Mouse (Mus musculus) heart, adult 2 months (tissue): ENCODE data around the gene Tdrd12. TPM values are rescaled to one million over a fixed set of nuclear protein-coding genes. Genes with fewer than 3 reads are reported as not detected.

Source experiments
- DNase-seq, 2 experiments: peaks; one replicate each; pipeline ENCODE4 v3.0.0; 2021
- H3K27ac ChIP-seq: fragments of 200-600 bp; 2 replicates; pipeline ENCODE4 v1.8.1; 2022
- H3K27me3 ChIP-seq: fragments of 200-500 bp; 2 replicates; pipeline ENCODE4 v1.6.1; 2012; ENCODE audit warnings: mild to moderate bottlenecking, low read length, inconsistent platforms, mixed read lengths; ENCODE audit not compliant: control insufficient read depth, insufficient read depth
- H3K36me3 ChIP-seq: fragments of 200-500 bp; 2 replicates; pipeline ENCODE4 v1.6.1; 2012; ENCODE audit warnings: low read length, inconsistent platforms; ENCODE audit not compliant: control insufficient read depth, insufficient read depth
- H3K4me1 ChIP-seq: fragments of 200-500 bp; 2 replicates; pipeline ENCODE4 v1.6.1; 2011; ENCODE audit warnings: low read length; ENCODE audit not compliant: control insufficient read depth, insufficient read depth
- H3K4me3 ChIP-seq: fragments of 200-600 bp; 2 replicates; pipeline ENCODE4 v1.8.1; 2022
- H3K79me2 ChIP-seq: fragments of 200-500 bp; replicated peaks from 2 replicates; pipeline ENCODE4 v1.6.1; 2012; ENCODE audit warnings: mild to moderate bottlenecking, inconsistent platforms, low read length, moderate library complexity, mixed read lengths; ENCODE audit not compliant: control insufficient read depth, insufficient read depth
- H3K9ac ChIP-seq: fragments of 200-500 bp; 2 replicates; pipeline ENCODE4 v1.6.1; 2012; ENCODE audit warnings: low read depth, mild to moderate bottlenecking, control low read depth, inconsistent platforms, low read length, mixed read lengths
- CTCF ChIP-seq: fragments of 200-600 bp; IDR thresholded peaks from 2 replicates; pipeline ENCODE4 v1.8.1; 2022; ENCODE audit warnings: antibody characterized with exemption, mild to moderate bottlenecking, moderate library complexity
- EP300 ChIP-seq: fragments of 200-500 bp; IDR thresholded peaks from 2 replicates; pipeline ENCODE4 v1.6.1; 2011; ENCODE audit warnings: low read depth, low read length, control low read depth; ENCODE audit not compliant: insufficient read depth
- POLR2A ChIP-seq: fragments of 200-500 bp; IDR thresholded peaks from 2 replicates; pipeline ENCODE4 v1.6.1; 2011; ENCODE audit warnings: mild to moderate bottlenecking, low read depth, low read length, control low read depth; ENCODE audit not compliant: insufficient read depth
- WGBS: fragments of 180-500 bp; shearing (Covaris S2); methylation state at CpG from one replicate; pipeline ENCODE4 v1.1.7; 2018; 5-methylcytosine and 5-hydroxymethylcytosine counted together
- intact Hi-C: fragments of 180-260 bp; cut with DNase I; formaldehyde crosslinking; loops from one replicate; pipeline ENCODE4 v1.15.1; 2025
- long read RNA-seq: library from polyadenylated mRNA; stranded (forward); transcript quantifications from one replicate; pipeline ENCODE4 v2.0.0, GENCODE M21; 2021
- polyA plus RNA-seq: library from polyadenylated mRNA; depleted of rRNA; stranded (reverse); fragments of >200 nt; gene quantifications from 2 replicates; pipeline ENCODE4 v1.2.3, GENCODE M21; 2012; rRNA removed
- total RNA-seq, 2 experiments: library from RNA; stranded (reverse); gene quantifications; 2 replicates each; pipeline ENCODE4 v1.2.3; 2021

Tdrd12 gene
- total RNA-seq (under 1 TPM in 1 of 2 experiments, not detected in 1; 0.27 TPM), polyA plus RNA-seq (not detected in 2 replicates)
- long read RNA-seq, partial matches to known transcripts: 0 of 1 reads
- long read RNA-seq, other reads (novel, unspliced or antisense): 1 of 1 reads

- intact Hi-C loops: no loop called here
- 85% methylated on average over 17 of the region's 17 CpGs for WGBS
- Histone ChIP-seq H3K27ac (no peak within 1 kb of the TSS), H3K4me1 (no peaks in the 10 kb centered on the region), H3K27me3 (no peaks in the 10 kb centered on the region), H3K9ac (no peak within 1 kb of the TSS), H3K79me2 (no peaks in the 10 kb centered on the region), H3K36me3 (no peaks in the 10 kb centered on the region), H3K4me3 (no peak within 1 kb of the TSS)
- no peak for DNase-seq
- TF ChIP-seq CTCF (0 out of 2 replicates have a peak, but pooled peaks have one; percentile 4), EP300 (no peak), POLR2A (no peak)
Measured at GRCm38 (mm10) chr7:35537562-35537961, at the start of gene Tdrd12. Gene Tdrd12, minus strand, starts transcription at chr7:35537745.

DNA sequence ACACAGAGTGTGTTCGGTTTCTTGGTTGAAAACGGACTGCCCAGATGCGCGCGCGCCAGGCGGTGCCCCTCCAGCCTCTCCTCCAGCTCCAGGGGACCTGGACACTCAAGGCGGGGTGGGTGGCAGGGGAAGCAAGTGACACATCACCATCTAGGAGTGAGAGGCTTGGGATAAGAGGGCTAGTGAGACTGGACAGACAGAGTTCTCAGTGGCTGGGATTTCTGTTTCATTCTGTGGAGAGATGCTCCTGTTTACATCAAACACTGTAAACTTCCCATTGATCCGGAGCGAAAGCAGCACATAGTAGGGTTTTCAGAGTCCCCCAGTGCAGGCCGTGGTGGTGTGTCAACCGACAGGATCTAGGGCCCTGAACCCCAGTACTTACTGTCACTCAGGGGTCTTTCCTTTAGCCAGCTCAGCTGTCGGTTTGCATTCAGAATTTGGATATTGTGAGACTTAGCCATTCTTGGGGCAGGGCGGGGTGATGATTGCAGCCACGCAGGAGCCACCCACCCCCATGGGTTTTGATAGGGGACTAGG, 49.4 kb upstream of the Tdrd12 start:
- Histone ChIP-seq H3K4me1 (peaks cover 1% of the 10 kb centered on the region; the same call in 1 of the 2 replicates), H3K27me3 (peaks cover 9% of the 10 kb centered on the region; the same call in 1 of the 2 replicates), H3K79me2 (no peaks in the 10 kb centered on the region; the same call in 1 of the 2 replicates), H3K27ac (no peak overlapping the region), H3K36me3 (no peaks in the 10 kb centered on the region), H3K9ac (peak overlapping the region; percentile 66), H3K4me3 (peak overlapping the region; percentile 81)
- intact Hi-C loops: loop anchor here (5.0 kb wide), 1 partner anchor 60 kb away; the partner anchor contains the start of gene Pdcd5
- TF ChIP-seq CTCF (no peak), EP300 (no peak), POLR2A (no peak)
- DNase-seq: no peak
- 25% methylated on average over 15 of the region's 15 CpGs for WGBS

DNA sequence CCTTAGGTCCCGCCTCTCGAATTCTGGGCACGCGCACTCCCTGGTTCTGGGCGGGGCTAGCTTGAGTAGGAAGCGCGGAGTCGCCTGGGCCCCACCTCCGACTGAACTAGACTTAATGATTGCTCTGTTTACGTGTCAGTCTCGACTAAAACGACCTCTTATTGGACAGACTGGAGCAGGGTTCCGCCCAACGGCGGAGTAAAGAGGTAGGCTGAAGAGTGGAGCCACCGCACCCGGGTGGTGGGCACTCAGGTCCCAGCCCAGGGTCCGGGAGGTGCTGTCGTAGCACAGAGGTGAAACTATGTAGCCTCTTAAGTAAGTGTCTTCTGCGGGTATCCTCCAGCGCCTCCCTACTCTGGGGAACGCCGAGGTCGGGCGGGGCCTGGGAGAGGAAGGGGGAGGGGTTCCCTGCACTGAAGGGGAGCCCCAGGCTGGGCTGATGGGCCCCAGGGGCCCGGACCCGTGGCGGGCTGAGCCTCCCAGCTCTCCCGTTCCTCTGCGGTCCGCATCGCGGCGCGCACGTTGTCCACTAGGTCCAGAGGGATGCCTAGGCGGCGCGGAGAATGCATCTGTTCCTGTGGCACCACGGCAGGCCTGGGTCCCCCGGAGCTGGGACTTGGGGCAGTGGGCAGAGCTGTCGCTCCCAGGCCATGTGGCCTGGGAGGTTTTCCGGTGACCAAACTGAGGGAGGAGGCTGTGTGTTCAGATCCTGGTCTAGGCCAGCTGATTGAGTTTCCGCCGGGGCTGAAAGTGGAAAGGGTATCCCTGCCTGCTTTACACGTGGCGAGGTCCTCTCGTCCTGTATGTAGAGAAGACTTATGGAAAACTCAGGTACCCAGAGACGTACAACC, 48.7 kb upstream of the Tdrd12 start, which contains the start of gene Ankrd27:
Gene Ankrd27, plus strand, starts transcription at position 190 of the 851 bp plus-strand sequence.
- DNase-seq: peak; percentile 95
- intact Hi-C loops: loop anchor here (5.0 kb wide), 1 partner anchor 61 kb away; the partner anchor contains the start of gene Pdcd5
- Histone ChIP-seq H3K27ac (peak within 1 kb of the TSS; percentile 77), H3K4me3 (peak within 1 kb of the TSS; percentile 81), H3K36me3 (no peaks in the 10 kb centered on the region), H3K27me3 (peaks cover 9% of the 10 kb centered on the region; the same call in 1 of the 2 replicates), H3K79me2 (no peaks in the 10 kb centered on the region; the same call in 1 of the 2 replicates), H3K9ac (peak within 1 kb of the TSS; percentile 66), H3K4me1 (peaks cover 1% of the 10 kb centered on the region; the same call in 1 of the 2 replicates)
- under 1% methylated on average over 49 of the region's 49 CpGs for WGBS
- TF ChIP-seq POLR2A: peak; percentile 76
- TF ChIP-seq EP300: no peak

- intact Hi-C loops: loop anchor here (2.0 to 5.0 kb wide), 2 partner anchors 29 to 62 kb away; partner anchors contain the start of genes Nudt19 and Pdcd5
- no peaks in the 10 kb centered on the region; the same call in 1 of the 2 replicates for H3K79me2 ChIP-seq
- peak within 1 kb of the TSS; percentile 81 for H3K4me3 ChIP-seq
Measured at GRCm38 (mm10) chr7:35585191-35586054, 47.9 kb upstream of the Tdrd12 start, which contains the start of gene Rgs9bp. Gene Rgs9bp, minus strand, starts transcription at chr7:35585582.

GRCm38 (mm10) chr7:35584786-35585190, 47.2 kb upstream of the Tdrd12 start:
- WGBS: under 1% methylated on average over 50 of the region's 50 CpGs
- no peak for TF ChIP-seq POLR2A

More at GRCm38 (mm10) chr7:35585191-35586054, 47.9 kb upstream of the Tdrd12 start, which contains the start of gene Rgs9bp:
- H3K9ac ChIP-seq: peak within 1 kb of the TSS; percentile 66
- under 1% methylated on average over 45 of the region's 45 CpGs for WGBS
- TF ChIP-seq POLR2A (no peak), EP300 (no peak), CTCF (no peak)
- DNase-seq: peak; percentile 60
- H3K27ac ChIP-seq: peak within 1 kb of the TSS; percentile 77
- H3K27me3 ChIP-seq: peaks cover 9% of the 10 kb centered on the region; the same call in 1 of the 2 replicates
- H3K36me3 ChIP-seq: no peaks in the 10 kb centered on the region
- peaks cover 1% of the 10 kb centered on the region; the same call in 1 of the 2 replicates for H3K4me1 ChIP-seq

More at GRCm38 (mm10) chr7:35584786-35585190, 47.2 kb upstream of the Tdrd12 start:
- Histone ChIP-seq H3K9ac (peak overlapping the region; percentile 57), H3K27ac (no peak overlapping the region), H3K4me3 (peak overlapping the region; percentile 81), H3K4me1 (peaks cover 1% of the 10 kb centered on the region; the same call in 1 of the 2 replicates), H3K36me3 (no peaks in the 10 kb centered on the region), H3K27me3 (peaks cover 9% of the 10 kb centered on the region; the same call in 1 of the 2 replicates), H3K79me2 (no peaks in the 10 kb centered on the region)
- peak in 1 of 2 experiments; percentile 50 for DNase-seq
- intact Hi-C loops: loop anchor here (2.0 to 5.0 kb wide), 2 partner anchors 28 to 63 kb away; partner anchors contain the start of genes Nudt19 and Pdcd5
